Mouse (Mus musculus) intestine, embryonic 14.5 days (tissue): ENCODE measurements around the gene Rangap1. TPM values are rescaled to one million over a fixed set of nuclear protein-coding genes. Genes with fewer than 3 reads are reported as not detected.
A peak's percentile ranks its signal among the peaks of the same experiment; 100 is the strongest.
"Not testable (repeated sequence)": the region's sequence is repeated elsewhere in the genome, so short reads cannot be mapped to it uniquely, and the experiment has no call there.

Experiments
- ATAC-seq: fragments of 200-750 bp; cut with Nextera tagmentation; replicated peaks from 2 replicates; pipeline ENCODE4 v1.8.0; 2017; ENCODE audit warnings: low read depth, moderate number of reproducible peaks, moderate TSS enrichment, moderate library complexity; ENCODE audit not compliant: low FRiP score, low TSS enrichment
- DNase-seq: peaks from one replicate; pipeline ENCODE4 v3.0.0-alpha.2; 2018; ENCODE audit warnings: low spot score
- H3K27ac ChIP-seq: fragments of 300-500 bp; sonication (generic); 2 replicates; pipeline ENCODE4 v1.5.1; 2014; ENCODE audit warnings: low read depth, mild to moderate bottlenecking, control low read depth
- H3K27me3 ChIP-seq: fragments of 300-500 bp; sonication (generic); replicated peaks from 2 replicates; pipeline ENCODE4 v1.6.1; 2014; ENCODE audit warnings: low read length, control low read depth; ENCODE audit not compliant: control insufficient read depth, insufficient read depth
- H3K36me3 ChIP-seq: fragments of 300-500 bp; sonication (generic); 2 replicates; pipeline ENCODE4 v1.6.1; 2014; ENCODE audit warnings: low read length, control low read depth; ENCODE audit not compliant: control insufficient read depth, insufficient read depth
- H3K4me1 ChIP-seq: fragments of 300-500 bp; sonication (generic); replicated peaks from 2 replicates; pipeline ENCODE4 v1.6.1; 2014; ENCODE audit warnings: low read length, control low read depth, mixed read lengths; ENCODE audit not compliant: control insufficient read depth, insufficient read depth
- H3K4me2 ChIP-seq: fragments of 300-500 bp; sonication (generic); 2 replicates; pipeline ENCODE4 v1.6.1; 2014; ENCODE audit warnings: low read length
- H3K4me3 ChIP-seq: fragments of 300-500 bp; sonication (generic); 2 replicates; pipeline ENCODE4 v1.5.1; 2014; ENCODE audit warnings: low read depth, low read length, control low read depth, mixed read lengths
- H3K9ac ChIP-seq: fragments of 300-500 bp; sonication (generic); 2 replicates; pipeline ENCODE4 v1.6.1; 2014; ENCODE audit warnings: mild to moderate bottlenecking, low read length
- H3K9me3 ChIP-seq: fragments of 300-500 bp; sonication (generic); 2 replicates; pipeline ENCODE4 v1.6.1; 2016; ENCODE audit warnings: low read length, control low read depth; ENCODE audit not compliant: control insufficient read depth
- WGBS: fragments of 180-500 bp; shearing (Covaris S2); extraction: QIAGEN DNeasy Blood & Tissue Kit; methylation state at CpG from one replicate; pipeline ENCODE4 v1.1.7; 2014; 5-methylcytosine and 5-hydroxymethylcytosine counted together
- polyA plus RNA-seq: library from polyadenylated mRNA; unstranded; fragments of >200 nt; fragmentation: Nextera tagmentation; extraction: Ambion mirVana; gene quantifications from 2 replicates; pipeline ENCODE4 v1.2.1, GENCODE M21; 2014

Rangap1 gene
- polyA plus RNA-seq, 1 experiment from 2014 or later: 106 TPM

GRCm38 (mm10) chr15:81759542-81759941 is 14.2 kb upstream of the Rangap1 start:
- no peak overlapping the region for H3K27ac ChIP-seq
- ATAC-seq: no peak
- H3K4me1 ChIP-seq: no peaks in the 10 kb centered on the region
- no peak overlapping the region for H3K4me3 ChIP-seq
- no peak overlapping the region for H3K9ac ChIP-seq
- H3K27me3 ChIP-seq: no peaks in the 10 kb centered on the region
- WGBS: 84% methylated on average over 3 of the region's 3 CpGs
- peaks cover 6% of the 10 kb centered on the region; the same call in 1 of the 2 replicates for H3K36me3 ChIP-seq
- DNase-seq: no peak
- H3K4me2 ChIP-seq: no peak overlapping the region
- no peaks in the 10 kb centered on the region for H3K9me3 ChIP-seq

- Histone ChIP-seq H3K4me2 (no peak overlapping the region), H3K27me3 (no peaks in the 10 kb centered on the region), H3K36me3 (peaks cover 6% of the 10 kb centered on the region; the same call in 1 of the 2 replicates), H3K4me1 (no peaks in the 10 kb centered on the region), H3K4me3 (no peak overlapping the region), H3K9ac (no peak overlapping the region), H3K9me3 (no peaks in the 10 kb centered on the region), H3K27ac (no peak overlapping the region)
- 88% methylated on average over 5 of the region's 5 CpGs for WGBS
- ATAC-seq (no peak), DNase-seq (no peak)
These were observed 13.4 kb upstream of the Rangap1 start for GRCm38 (mm10) chr15:81758701-81759100.

GRCm38 (mm10) chr15:81753669-81754068 is 8.3 kb upstream of the Rangap1 start:
- H3K4me2 ChIP-seq: no peak overlapping the region
- no peak overlapping the region for H3K27ac ChIP-seq
- no peak overlapping the region for H3K4me3 ChIP-seq
- H3K36me3 ChIP-seq: no peaks in the 10 kb centered on the region
- H3K4me1 ChIP-seq: no peaks in the 10 kb centered on the region
- ATAC-seq (no peak), DNase-seq (no peak)
- no peak overlapping the region for H3K9ac ChIP-seq
- no peaks in the 10 kb centered on the region for H3K9me3 ChIP-seq
- 94% methylated on average over 9 of the region's 9 CpGs for WGBS
- H3K27me3 ChIP-seq: no peaks in the 10 kb centered on the region

GRCm38 (mm10) chr15:81749742-81750141 is 4.4 kb upstream of the Rangap1 start:
- Histone ChIP-seq H3K4me1 (peaks cover 5% of the 10 kb centered on the region; the same call in 1 of the 2 replicates), H3K4me3 (no peak overlapping the region), H3K9ac (no peak overlapping the region), H3K9me3 (no peaks in the 10 kb centered on the region), H3K27ac (no peak overlapping the region), H3K36me3 (no peaks in the 10 kb centered on the region), H3K27me3 (no peaks in the 10 kb centered on the region), H3K4me2 (no peak overlapping the region)
- WGBS: 45% methylated on average over 14 of the region's 14 CpGs
- no peak for DNase-seq
- no peak for ATAC-seq

- H3K27ac ChIP-seq: peak overlapping the region; percentile 81
- no peaks in the 10 kb centered on the region for H3K27me3 ChIP-seq
- no peaks in the 10 kb centered on the region for H3K36me3 ChIP-seq
- H3K9ac ChIP-seq: peak overlapping the region; percentile 90
- under 1% methylated on average over 33 of the region's 33 CpGs for WGBS
- DNase-seq (peak; percentile 85), ATAC-seq (peak; percentile 63)
- H3K4me1 ChIP-seq: peaks cover 5% of the 10 kb centered on the region; the same call in 1 of the 2 replicates
- H3K9me3 ChIP-seq: no peaks in the 10 kb centered on the region
- peak overlapping the region; percentile 90 for H3K4me3 ChIP-seq
- H3K4me2 ChIP-seq: peak overlapping the region; percentile 84
These were observed 328 bp upstream of the Rangap1 start for GRCm38 (mm10) chr15:81745601-81746114.

GRCm38 (mm10) chr15:81742368-81742767 is 3.0 kb downstream of the Rangap1 start:
- H3K4me3 ChIP-seq, H3K36me3 ChIP-seq, H3K27me3 ChIP-seq, H3K4me2 ChIP-seq, DNase-seq, H3K9ac ChIP-seq, H3K4me1 ChIP-seq, H3K27ac ChIP-seq, ATAC-seq, H3K9me3 ChIP-seq: not testable (repeated sequence)
- WGBS: 45% methylated on average over 2 of the region's 2 CpGs

GRCm38 (mm10) chr15:81739924-81740323 is 5.4 kb downstream of the Rangap1 start:
- WGBS: 6% methylated on average over 2 of the region's 2 CpGs
- Histone ChIP-seq H3K4me3 (no peak overlapping the region), H3K36me3 (no peaks in the 10 kb centered on the region), H3K4me1 (no peaks in the 10 kb centered on the region), H3K27ac (no peak overlapping the region), H3K9ac (no peak overlapping the region), H3K27me3 (no peaks in the 10 kb centered on the region), H3K4me2 (no peak overlapping the region), H3K9me3 (no peaks in the 10 kb centered on the region)
- ATAC-seq: no peak
- DNase-seq: no peak

- no peak overlapping the region for H3K27ac ChIP-seq
- ATAC-seq: no peak
- H3K27me3 ChIP-seq: no peaks in the 10 kb centered on the region
- no peak overlapping the region for H3K4me3 ChIP-seq
- 69% methylated on average over 3 of the region's 3 CpGs for WGBS
- H3K9ac ChIP-seq: no peak overlapping the region
- DNase-seq: no peak
- no peaks in the 10 kb centered on the region for H3K36me3 ChIP-seq
- H3K9me3 ChIP-seq: no peaks in the 10 kb centered on the region
- H3K4me1 ChIP-seq: no peaks in the 10 kb centered on the region
- H3K4me2 ChIP-seq: no peak overlapping the region
These were observed 6.0 kb downstream of the Rangap1 start for GRCm38 (mm10) chr15:81739296-81739695.

GRCm38 (mm10) chr15:81735075-81735474 is 10.3 kb downstream of the Rangap1 start:
- ATAC-seq (no peak), DNase-seq (no peak)
- no peak overlapping the region for H3K4me2 ChIP-seq
- H3K4me1 ChIP-seq: no peaks in the 10 kb centered on the region
- H3K4me3 ChIP-seq: no peak overlapping the region
- no peak overlapping the region for H3K27ac ChIP-seq
- no peak overlapping the region for H3K9ac ChIP-seq
- H3K27me3 ChIP-seq: no peaks in the 10 kb centered on the region
- no peaks in the 10 kb centered on the region for H3K9me3 ChIP-seq
- WGBS: 59% methylated on average over 3 of the region's 3 CpGs
- no peaks in the 10 kb centered on the region for H3K36me3 ChIP-seq
